Mouse (Mus musculus): ENCODE data around the gene Clpb.

DNA sequence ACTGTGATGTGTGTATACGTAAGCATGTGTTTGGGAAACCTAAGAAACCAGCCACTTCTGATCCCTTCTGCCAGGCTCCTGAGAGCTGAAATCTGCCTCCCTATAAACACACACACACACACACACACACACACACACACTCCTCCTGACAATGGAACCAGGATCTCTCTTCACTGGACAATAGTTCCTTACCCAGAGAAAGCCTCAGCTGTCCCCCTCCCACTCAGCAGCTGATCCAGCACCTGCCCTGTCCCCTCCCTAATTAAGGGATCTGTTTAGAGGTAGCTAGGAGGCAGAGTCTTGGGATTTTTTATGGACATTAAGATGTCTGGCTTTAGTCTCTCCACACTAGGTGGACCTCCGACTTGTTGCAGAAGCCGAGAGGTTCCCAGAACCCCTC is 171.5 kb downstream of the Clpb start:
- TF ChIP-seq CTCF (IDR thresholded peaks at IDR 0.05; ENCODE audit: borderline replicate concordance, insufficient read depth, low read length) (no peak), POLR2A (IDR thresholded peaks at IDR 0.05; ENCODE audit: low read depth, low read length) (no peak)

Data from embryonic fibroblast, embryonic 13.5 days (primary cell).